Mouse (Mus musculus) 416B (cell line): ENCODE data around the gene A930033H14Rik.
A peak's percentile ranks its signal among the peaks of the same experiment; 100 is the strongest.

Experiments used
- DNase-seq: peaks from one replicate; pipeline ENCODE4 v3.0.0; 2011; ENCODE audit warnings: low read depth

The A930033H14Rik gene

DNA sequence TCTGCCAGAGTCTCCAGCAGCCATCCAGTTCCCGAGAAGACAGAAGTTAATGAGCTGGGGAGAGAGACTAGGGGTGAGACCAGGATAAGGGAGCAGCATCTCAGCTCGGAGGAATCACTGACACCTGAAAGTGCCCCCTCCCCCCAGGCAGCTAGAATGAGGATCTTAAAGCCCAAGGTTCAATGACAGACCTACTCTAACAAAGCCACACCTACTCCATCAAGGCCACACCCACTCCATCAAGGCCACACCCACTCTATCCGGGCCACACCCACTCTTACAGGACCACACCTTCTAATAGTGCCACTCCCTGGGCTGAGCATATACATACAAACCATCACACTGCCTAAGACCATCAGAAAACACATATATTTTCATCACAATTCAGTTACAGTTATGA, 24.3 kb upstream of the A930033H14Rik start:
- DNase-seq = no peak

- DNase-seq = no peak
Observed at GRCm38 (mm10) chr10:69225951-69226350, 13.1 kb upstream of the A930033H14Rik start.

DNA sequence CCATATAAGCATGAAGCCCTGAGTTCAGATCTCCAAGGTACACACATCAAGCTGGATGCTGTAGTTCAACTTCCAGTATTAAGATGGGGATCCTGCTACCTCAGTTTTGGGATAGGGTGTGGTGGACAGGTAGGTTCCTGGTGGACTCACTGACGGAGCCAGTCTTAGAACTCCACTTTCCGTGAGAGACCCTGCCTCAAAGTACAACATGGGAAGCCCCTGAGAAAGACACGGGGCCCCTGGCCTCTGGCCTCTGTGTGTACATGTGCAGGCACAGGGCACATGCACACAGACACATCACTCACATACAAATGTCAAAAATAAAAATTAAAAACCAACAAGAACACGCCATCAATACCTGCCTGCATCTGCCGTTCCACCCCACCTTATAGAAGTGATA, 12.6 kb upstream of the A930033H14Rik start:
- DNase-seq = no peak

- no peak for DNase-seq
Observed at GRCm38 (mm10) chr10:69224276-69224675, 11.4 kb upstream of the A930033H14Rik start.

GRCm38 (mm10) chr10:69223232-69223631, 10.3 kb upstream of the A930033H14Rik start:
- DNase-seq = peak; percentile 78

DNA sequence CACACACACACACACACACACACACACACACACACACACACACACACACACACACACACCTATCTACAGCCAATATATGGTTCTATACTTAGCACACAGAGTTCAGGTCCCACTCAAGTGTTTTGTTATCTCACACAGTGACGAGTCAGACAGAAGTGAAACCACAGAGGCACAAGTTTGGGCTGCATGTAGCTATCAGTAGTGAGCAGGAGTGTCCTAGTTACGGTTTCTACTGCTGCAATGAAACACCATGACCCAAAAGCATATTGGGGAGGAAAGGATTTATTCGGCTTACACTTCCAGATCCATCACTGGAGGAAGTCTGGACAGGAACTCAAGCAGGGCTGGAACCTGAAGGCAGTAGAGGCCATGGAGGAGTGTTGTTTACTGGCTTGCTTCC, 9.1 kb upstream of the A930033H14Rik start:
- DNase-seq = peak; percentile 83

GRCm38 (mm10) chr10:69221148-69221547, 8.2 kb upstream of the A930033H14Rik start:
- DNase-seq = no peak

DNA sequence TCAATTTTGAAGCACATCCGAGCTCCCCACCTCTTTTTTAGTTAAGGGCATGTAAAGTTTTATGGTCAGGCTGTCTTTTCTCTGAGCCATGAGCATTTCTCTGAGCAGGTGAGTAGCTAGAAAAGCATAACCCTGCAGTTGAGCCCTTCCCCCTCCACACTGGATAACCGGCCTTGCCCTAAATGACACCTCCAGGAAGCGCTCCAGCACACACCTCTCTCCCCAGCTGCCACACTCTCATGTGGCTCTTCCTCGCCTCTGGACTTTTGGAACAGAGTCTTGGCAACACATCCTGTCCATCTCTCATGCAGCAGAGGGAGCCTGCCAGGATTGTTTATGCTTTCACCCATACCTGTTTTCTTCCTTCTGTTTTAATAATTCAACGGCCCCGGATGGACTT, 7.4 kb upstream of the A930033H14Rik start:
- no peak for DNase-seq

- peak; percentile 49 for DNase-seq
Observed at GRCm38 (mm10) chr10:69219289-69219626, 6.4 kb upstream of the A930033H14Rik start.

GRCm38 (mm10) chr10:69218458-69219288, 5.8 kb upstream of the A930033H14Rik start:
- peak; percentile 25 for DNase-seq

DNA sequence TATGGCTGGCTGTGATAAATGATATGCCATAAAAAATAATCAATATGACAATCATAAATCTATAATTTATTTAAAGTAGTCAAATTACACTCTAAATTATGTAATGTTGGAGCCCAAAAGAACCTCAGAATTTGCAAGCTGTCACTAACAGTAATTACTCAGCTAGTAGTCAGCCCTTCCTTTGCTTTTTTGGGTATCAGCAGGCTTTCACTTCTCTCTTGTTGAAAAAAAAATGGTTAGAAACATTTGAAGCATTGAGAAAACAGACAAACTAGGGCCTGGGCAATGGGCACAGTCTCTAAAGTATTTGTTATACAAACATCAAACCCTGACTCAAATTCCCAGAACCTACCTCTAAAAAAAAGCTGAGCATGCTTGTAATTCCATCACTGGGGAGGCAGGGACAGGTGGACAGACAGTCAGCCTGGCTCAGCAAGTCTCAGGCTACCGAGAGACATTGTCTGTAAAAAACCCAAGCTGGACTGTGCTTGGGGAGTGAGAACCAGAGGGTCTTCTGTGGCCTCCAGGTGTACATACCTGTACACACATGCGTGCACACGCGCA, 4.3 kb upstream of the A930033H14Rik start:
- DNase-seq = no peak

DNA sequence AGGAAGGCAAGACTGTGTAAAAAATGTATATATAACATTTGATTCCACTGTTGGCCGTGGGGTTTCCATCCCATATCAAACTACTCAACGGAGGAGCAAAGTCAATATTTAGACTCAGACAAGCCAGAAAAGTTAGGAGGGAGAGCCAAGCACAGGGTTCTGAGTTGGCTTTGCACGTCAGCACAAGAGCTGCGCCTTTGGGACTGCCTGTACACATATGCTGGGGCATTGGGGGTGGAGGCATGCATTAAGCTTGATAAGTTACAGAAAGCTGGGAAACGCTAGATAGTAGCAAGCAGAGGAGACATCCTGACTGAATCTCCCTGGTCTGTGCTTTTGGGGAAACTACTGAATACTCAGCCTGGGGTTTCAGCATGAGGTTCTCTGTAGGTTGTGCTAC, 1.1 kb upstream of the A930033H14Rik start:
- DNase-seq = peak; percentile 17

DNA sequence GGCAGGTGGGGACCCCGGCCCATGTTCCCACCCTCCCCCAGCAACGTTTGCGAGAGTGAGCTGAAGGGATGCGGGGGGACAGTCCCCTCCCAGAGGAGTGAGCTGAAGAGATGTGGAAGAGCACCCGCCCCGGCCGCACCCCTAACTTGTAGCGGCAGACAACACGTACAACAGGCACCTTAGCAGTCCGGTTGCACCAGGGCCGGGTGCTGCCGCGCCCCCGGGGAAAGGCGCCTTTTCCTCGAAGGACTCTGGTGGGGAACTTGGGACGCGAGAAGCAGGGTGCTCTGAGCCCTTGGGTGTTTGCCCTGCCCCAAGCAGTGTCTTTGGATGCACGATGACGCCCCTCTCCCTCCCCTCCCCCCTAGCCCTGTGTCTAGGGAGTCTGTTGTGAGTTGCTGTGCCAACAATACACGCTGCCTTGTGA, 566 bp upstream of the A930033H14Rik start:
- DNase-seq = peak; percentile 60

GRCm38 (mm10) chr10:69211976-69212375, 922 bp downstream of the A930033H14Rik start:
- DNase-seq = no peak

DNA sequence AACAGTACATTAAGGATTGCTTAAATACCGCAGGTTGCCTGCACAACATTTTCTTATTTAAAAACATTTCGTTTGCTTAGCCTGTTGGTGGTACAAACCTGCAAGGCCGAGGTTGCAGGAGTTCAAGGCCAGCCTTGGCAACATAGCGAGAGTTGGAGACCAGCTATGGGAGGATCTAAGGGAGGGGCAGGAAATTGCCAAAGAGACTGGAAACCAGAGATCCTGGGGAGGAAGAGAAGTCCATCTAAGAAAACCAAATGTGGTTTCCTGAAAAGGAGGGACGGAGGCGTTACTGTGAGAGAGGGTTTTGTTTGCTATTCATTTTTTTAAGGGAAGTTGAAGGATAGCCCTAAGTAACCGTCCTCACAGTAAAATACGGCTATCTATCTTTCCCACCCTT, 1.3 kb downstream of the A930033H14Rik start:
- DNase-seq = peak; percentile 99

- DNase-seq = no peak
Observed at GRCm38 (mm10) chr10:69210659-69211058, 2.2 kb downstream of the A930033H14Rik start.

- no peak for DNase-seq
Observed at GRCm38 (mm10) chr10:69210006-69210405, 2.9 kb downstream of the A930033H14Rik start.

- peak; percentile 21 for DNase-seq
Observed at GRCm38 (mm10) chr10:69208705-69209104, 4.2 kb downstream of the A930033H14Rik start.

DNA sequence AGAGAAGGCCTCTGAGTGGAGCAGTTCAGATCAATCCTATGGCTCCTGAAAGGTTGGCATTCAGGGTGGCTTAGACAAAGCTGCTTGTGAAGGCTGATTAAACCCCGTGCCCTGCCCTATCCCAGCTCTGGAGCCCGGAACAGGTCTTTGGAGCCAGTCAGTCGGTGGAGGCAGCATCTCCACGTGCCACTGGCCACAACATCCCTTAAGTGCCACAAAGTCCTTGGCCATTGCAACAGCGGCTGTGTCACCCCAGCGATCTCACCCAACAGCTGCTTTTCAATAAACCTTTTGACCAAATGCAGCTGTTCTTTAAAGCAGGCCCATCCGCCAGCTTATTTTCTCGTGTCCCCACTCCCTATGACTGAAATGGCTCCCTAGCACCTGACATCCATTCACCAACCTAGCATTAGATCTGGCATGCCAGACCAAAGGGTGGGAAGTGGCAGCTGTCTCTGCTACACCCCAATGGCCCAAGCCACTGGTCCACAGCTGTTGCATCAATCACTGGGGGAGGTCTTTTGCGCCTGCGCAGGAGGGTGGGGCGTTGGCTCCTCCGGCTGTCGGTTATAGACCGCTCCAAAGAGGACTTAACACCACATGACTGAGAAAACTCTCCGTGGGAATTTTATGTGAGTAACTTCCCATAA, 4.8 kb downstream of the A930033H14Rik start:
- peak; percentile 16 for DNase-seq

DNA sequence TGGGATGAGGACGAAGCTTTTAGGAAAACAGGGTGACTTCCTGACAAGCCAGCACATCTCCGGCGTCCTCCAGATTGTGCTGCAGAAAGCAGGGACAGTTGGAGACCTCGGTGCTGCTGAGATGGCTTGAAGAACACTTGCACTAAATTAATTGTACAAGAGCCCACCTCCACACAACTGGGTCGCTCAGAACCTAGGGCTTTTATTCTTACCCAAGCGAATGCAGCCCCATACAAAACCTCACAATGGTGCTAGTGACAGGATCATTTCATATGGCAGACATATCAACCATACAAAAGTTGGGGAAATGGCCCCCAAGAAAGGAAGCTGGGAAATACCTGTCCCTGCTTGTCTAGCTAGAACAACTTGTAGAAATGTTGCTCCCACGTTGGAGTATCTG, 5.4 kb downstream of the A930033H14Rik start:
- no peak for DNase-seq

- DNase-seq = no peak
Observed at GRCm38 (mm10) chr10:69206081-69206480, 6.8 kb downstream of the A930033H14Rik start.

DNA sequence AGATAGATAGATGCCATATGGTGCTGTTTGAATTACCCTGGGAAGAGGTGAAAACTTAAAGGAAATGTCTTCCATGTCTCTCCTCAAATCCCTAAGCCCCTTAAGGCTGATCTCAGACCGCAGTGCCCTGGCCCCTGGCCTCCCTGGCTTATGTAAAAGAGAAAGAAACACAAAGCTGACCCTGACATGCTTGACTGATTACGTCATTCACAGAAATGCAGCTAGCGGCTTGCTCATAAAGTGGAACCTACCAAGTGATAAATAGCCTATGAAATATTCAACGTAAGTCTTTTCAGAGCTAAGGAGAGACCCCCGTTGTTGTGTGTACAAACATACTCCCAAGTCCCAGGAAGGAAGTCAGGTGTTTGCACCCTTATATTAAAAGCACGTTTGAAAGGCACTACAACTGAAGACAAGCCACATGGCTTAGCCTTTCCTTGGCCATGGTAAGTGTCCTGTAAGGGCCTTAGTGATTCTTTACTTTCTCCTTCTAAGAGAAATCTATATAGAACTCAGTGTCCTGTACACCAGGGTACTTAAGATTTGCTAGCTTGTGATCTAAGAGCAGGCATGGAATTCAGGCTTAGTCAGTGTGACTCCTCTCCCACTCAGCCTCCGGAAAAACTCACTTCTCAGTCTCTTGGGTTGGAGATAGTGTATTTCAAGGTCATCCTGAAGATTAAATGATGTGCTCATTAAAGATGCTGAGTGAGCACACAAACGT, 8.1 kb downstream of the A930033H14Rik start:
- peak; percentile 40 for DNase-seq

GRCm38 (mm10) chr10:69193721-69194120, 19.2 kb downstream of the A930033H14Rik start:
- no peak for DNase-seq
